Mouse (Mus musculus): ENCODE measurements at regions not wholly inside any gene's neighbourhood (a gene's known extent, or its start where the extent isn't known, plus 50 kb on each side); places are given as distances from the start of the nearest gene placed in this dataset.
"Not testable (repeated sequence)": the region's sequence is repeated elsewhere in the genome, so short reads cannot be mapped to it uniquely, and the experiment has no call there.

DNA sequence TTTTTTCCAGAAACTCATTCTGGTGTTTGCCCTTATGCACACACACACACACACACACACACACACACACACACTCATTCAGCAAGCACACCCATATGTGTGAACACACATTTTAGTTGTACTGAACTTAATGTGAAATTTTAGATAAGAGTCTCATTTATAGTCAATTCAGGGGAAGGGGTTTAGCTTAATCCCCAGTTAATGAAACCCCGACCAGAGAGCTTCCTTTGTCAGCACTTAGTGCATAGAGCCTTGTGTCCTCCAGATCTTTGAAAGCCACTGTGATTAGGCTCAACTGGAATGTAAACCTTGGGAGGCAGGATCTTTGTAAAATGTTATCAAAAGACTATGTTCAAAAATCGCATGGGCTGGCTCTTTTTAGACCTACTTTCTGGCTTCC, 53.4 kb downstream of the Rps12 start:
- WGBS, result 19% methylated on average over 2 of the region's 2 CpGs
- H3K4me2 ChIP-seq (ENCODE audit: low read depth, low read length, poor library complexity, severe bottlenecking), result no peak overlapping the region
- no peaks in the 10 kb centered on the region for H3K4me1 ChIP-seq (ENCODE audit: insufficient read depth, low read length)
- H3K27me3 ChIP-seq (ENCODE audit: insufficient read depth, low read length), result no peaks in the 10 kb centered on the region
- no peaks in the 10 kb centered on the region for H3K9me3 ChIP-seq (ENCODE audit: low read length)
- no peak for TF ChIP-seq CTCF (IDR thresholded peaks at IDR 0.05)
- DNase-seq (ENCODE audit: low spot score) (no peak), ATAC-seq (ENCODE audit: low FRiP score) (no peak)
- H3K9ac ChIP-seq (replicated peaks; ENCODE audit: low read length, poor library complexity, severe bottlenecking), result no peak overlapping the region
- no peak overlapping the region for H3K4me3 ChIP-seq (ENCODE audit: low read depth, low read length)
- H3K27ac ChIP-seq (ENCODE audit: low read depth, low read length), result no peak overlapping the region
- no peaks in the 10 kb centered on the region for H3K36me3 ChIP-seq (ENCODE audit: insufficient read depth, low read length)

DNA sequence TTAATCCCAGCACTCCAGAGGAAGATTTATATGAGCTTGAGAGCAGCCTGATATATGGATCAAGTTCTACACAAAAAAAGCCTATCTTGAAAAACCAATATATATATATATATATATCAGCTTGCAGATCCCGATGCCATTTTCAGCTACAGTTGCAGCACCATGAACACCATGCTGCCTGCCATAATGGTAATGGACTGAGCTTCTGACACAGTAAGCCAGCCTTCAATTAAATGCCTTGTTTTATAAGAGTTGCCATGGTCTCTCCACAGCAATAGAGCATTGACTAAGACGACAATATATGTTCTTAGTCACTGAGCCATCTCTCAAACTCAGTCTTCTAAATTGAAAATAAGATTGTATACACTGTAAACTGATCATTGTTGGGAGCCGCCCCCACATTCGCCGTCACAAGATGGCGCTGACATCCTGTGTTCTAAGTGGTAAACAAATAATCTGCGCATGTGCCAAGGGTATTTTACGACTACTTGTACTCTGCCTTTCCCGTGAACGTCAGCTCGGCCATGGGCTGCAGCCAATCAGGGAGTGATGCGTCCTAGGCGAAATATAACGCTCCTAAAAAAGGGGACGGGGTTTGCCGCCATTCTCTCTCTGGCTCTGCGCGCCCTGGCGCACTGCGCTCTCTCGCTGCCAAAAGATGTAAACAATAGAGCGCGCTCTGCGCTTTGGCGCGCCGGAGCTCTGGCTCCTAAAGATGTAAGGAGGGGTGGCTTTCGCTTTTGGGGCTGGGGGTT, 60.9 kb downstream of the Rps12 start:
- not testable (repeated sequence) for H3K27me3 ChIP-seq (ENCODE audit: insufficient read depth, low read length); H3K4me1 ChIP-seq (ENCODE audit: insufficient read depth, low read length); H3K27ac ChIP-seq (ENCODE audit: low read depth, low read length); H3K4me2 ChIP-seq (ENCODE audit: low read depth, low read length, poor library complexity, severe bottlenecking); H3K9me3 ChIP-seq (ENCODE audit: low read length); H3K36me3 ChIP-seq (ENCODE audit: insufficient read depth, low read length); H3K4me3 ChIP-seq (ENCODE audit: low read depth, low read length); ATAC-seq (ENCODE audit: low FRiP score); DNase-seq (ENCODE audit: low spot score); H3K9ac ChIP-seq (replicated peaks; ENCODE audit: low read length, poor library complexity, severe bottlenecking)
- 83% methylated on average over 24 of the region's 28 CpGs for WGBS

DNA sequence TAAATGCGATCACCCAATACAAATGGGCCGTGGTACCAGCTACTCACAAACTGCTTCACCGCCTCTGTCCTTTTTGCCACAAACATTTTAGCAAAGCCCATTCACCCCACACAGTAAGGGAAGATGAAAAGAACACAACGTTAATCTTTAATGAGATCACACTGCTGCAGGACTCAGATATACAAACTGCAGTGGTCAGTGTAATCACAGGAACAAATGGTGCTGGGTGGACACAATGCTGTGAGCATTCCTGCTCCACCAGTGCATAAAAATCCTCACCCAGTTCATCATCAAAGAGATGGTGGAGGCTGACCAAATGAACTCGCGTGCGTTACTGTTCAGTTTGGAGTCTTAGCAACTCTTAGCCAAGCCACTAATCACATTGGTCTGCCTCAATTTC, 69.0 kb downstream of the Rps12 start:
- H3K27me3 ChIP-seq (ENCODE audit: insufficient read depth, low read length), result no peaks in the 10 kb centered on the region
- no peak overlapping the region for H3K4me3 ChIP-seq (ENCODE audit: low read depth, low read length)
- no peak overlapping the region for H3K9ac ChIP-seq (replicated peaks; ENCODE audit: low read length, poor library complexity, severe bottlenecking)
- ATAC-seq (ENCODE audit: low FRiP score), result no peak
- DNase-seq (ENCODE audit: low spot score), result no peak
- no peaks in the 10 kb centered on the region for H3K4me1 ChIP-seq (ENCODE audit: insufficient read depth, low read length)
- 39% methylated on average over 7 of the region's 7 CpGs for WGBS
- no peaks in the 10 kb centered on the region for H3K36me3 ChIP-seq (ENCODE audit: insufficient read depth, low read length)
- no peak overlapping the region for H3K27ac ChIP-seq (ENCODE audit: low read depth, low read length)
- TF ChIP-seq CTCF (IDR thresholded peaks at IDR 0.05), result no peak
- H3K4me2 ChIP-seq (ENCODE audit: low read depth, low read length, poor library complexity, severe bottlenecking), result no peak overlapping the region
- no peaks in the 10 kb centered on the region for H3K9me3 ChIP-seq (ENCODE audit: low read length)

- no peak overlapping the region for H3K4me2 ChIP-seq (ENCODE audit: low read depth, low read length, poor library complexity, severe bottlenecking)
- no peak overlapping the region for H3K27ac ChIP-seq (ENCODE audit: low read depth, low read length)
- no peaks in the 10 kb centered on the region for H3K36me3 ChIP-seq (ENCODE audit: insufficient read depth, low read length)
- H3K4me1 ChIP-seq (ENCODE audit: insufficient read depth, low read length), result no peaks in the 10 kb centered on the region
- ATAC-seq (ENCODE audit: low FRiP score) (no peak), DNase-seq (ENCODE audit: low spot score) (no peak)
- TF ChIP-seq CTCF (IDR thresholded peaks at IDR 0.05), result no peak
- no peak overlapping the region for H3K4me3 ChIP-seq (ENCODE audit: low read depth, low read length)
- WGBS, result 85% methylated on average over 10 of the region's 10 CpGs
- H3K9ac ChIP-seq (replicated peaks; ENCODE audit: low read length, poor library complexity, severe bottlenecking), result no peak overlapping the region
- H3K9me3 ChIP-seq (ENCODE audit: low read length), result no peaks in the 10 kb centered on the region
- H3K27me3 ChIP-seq (ENCODE audit: insufficient read depth, low read length), result no peaks in the 10 kb centered on the region
Observed at GRCm38 (mm10) chr10:23715511-23715910, 71.6 kb downstream of the Rps12 start.

DNA sequence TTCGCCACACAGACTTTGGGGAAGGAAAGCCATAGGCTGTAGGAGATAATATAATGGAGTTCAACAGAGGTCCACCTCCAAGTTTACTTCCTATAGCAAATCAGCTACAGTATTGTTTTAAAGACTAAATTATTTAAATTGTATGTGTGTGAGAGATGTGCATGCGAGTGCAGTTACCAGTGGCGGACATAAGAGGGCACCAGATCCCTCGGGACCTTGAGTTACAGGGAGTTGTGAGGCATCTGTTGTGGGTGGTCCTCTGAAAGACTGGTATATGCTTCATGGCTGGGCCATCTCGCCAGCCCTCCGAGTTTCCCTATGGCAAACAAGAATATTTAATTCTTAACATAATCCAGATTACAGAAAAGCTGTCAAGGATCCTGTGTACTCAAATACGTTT, 72.0 kb downstream of the Rps12 start:
- ATAC-seq (ENCODE audit: low FRiP score) (no peak), DNase-seq (ENCODE audit: low spot score) (no peak)
- Histone ChIP-seq H3K4me1 (ENCODE audit: insufficient read depth, low read length) (no peaks in the 10 kb centered on the region), H3K27ac (ENCODE audit: low read depth, low read length) (no peak overlapping the region), H3K4me2 (ENCODE audit: low read depth, low read length, poor library complexity, severe bottlenecking) (no peak overlapping the region), H3K4me3 (ENCODE audit: low read depth, low read length) (no peak overlapping the region), H3K9ac (replicated peaks; ENCODE audit: low read length, poor library complexity, severe bottlenecking) (no peak overlapping the region), H3K9me3 (ENCODE audit: low read length) (no peaks in the 10 kb centered on the region), H3K27me3 (ENCODE audit: insufficient read depth, low read length) (no peaks in the 10 kb centered on the region), H3K36me3 (ENCODE audit: insufficient read depth, low read length) (no peaks in the 10 kb centered on the region)
- WGBS, result 89% methylated on average over 7 of the region's 7 CpGs
- TF ChIP-seq CTCF (IDR thresholded peaks at IDR 0.05), result 0 out of 2 replicates have a peak, but pooled peaks have one; percentile 5

DNA sequence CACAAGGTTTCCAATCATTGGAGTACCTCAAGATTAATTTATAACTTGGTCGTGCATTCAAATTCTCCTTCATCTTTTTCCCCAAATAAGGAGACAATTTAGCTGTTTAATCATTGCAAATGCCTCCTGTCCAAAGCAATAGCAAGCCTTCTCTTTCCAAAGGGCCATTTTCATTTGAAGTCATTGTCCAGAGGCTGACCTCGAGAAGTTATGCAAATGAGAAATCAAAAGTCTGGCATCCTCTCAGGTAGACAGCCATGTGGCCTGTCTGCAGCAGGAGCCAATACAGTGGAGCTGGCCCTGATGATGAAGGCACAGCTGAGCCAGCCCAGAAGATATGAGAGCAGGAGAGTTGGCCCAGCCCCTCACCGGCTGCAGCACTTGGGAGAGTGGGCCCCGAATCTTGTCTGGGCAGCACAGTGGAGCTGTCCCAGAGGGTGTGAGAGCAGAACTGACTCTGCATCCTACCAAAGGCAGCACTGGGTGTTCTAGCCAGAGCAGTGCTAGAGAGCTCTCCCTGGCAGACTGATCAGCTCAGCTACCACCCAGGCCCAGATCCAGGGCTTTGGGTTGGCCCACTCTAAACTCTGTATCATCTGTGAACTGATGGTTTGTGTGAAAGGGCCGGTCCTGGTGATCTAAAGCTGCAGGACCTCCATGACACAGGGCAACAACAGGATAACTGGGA, 74.2 kb downstream of the Rps12 start:
- 70% methylated on average over 5 of the region's 5 CpGs for WGBS
- Histone ChIP-seq H3K9me3 (ENCODE audit: low read length) (no peaks in the 10 kb centered on the region), H3K27ac (ENCODE audit: low read depth, low read length) (no peak overlapping the region), H3K9ac (replicated peaks; ENCODE audit: low read length, poor library complexity, severe bottlenecking) (no peak overlapping the region), H3K27me3 (ENCODE audit: insufficient read depth, low read length) (no peaks in the 10 kb centered on the region), H3K36me3 (ENCODE audit: insufficient read depth, low read length) (no peaks in the 10 kb centered on the region), H3K4me2 (ENCODE audit: low read depth, low read length, poor library complexity, severe bottlenecking) (no peak overlapping the region), H3K4me1 (ENCODE audit: insufficient read depth, low read length) (no peaks in the 10 kb centered on the region), H3K4me3 (ENCODE audit: low read depth, low read length) (no peak overlapping the region)
- ATAC-seq (ENCODE audit: low FRiP score), result no peak
- no peak for DNase-seq (ENCODE audit: low spot score)
- no peak for TF ChIP-seq CTCF (IDR thresholded peaks at IDR 0.05)

All from midbrain, postnatal 0 days (tissue).